Mouse (Mus musculus) hindbrain, embryonic 16.5 days (tissue): ENCODE results near the gene Tnr. TPM values are rescaled to one million over a fixed set of nuclear protein-coding genes. Genes with fewer than 3 reads are reported as not detected.
A peak's percentile ranks its signal among the peaks of the same experiment; 100 is the strongest.

ENCODE experiments used
- ATAC-seq: fragments of 200-750 bp; cut with Nextera tagmentation; 2 replicates; pipeline ENCODE4 v1.8.0; 2017; ENCODE audit warnings: moderate TSS enrichment, moderate library complexity
- H3K27ac ChIP-seq: fragments of 300-500 bp; sonication (generic); 2 replicates; pipeline ENCODE4 v1.5.1; 2014; ENCODE audit warnings: low read depth, mild to moderate bottlenecking, control low read depth, low read length, moderate library complexity
- H3K27me3 ChIP-seq: fragments of 300-500 bp; sonication (generic); replicated peaks from 2 replicates; pipeline ENCODE4 v1.6.1; 2014; ENCODE audit warnings: low read length; ENCODE audit not compliant: control insufficient read depth, insufficient read depth
- H3K36me3 ChIP-seq: fragments of 300-500 bp; sonication (generic); 2 replicates; pipeline ENCODE4 v1.6.1; 2014; ENCODE audit warnings: mild to moderate bottlenecking, low read length, moderate library complexity, mixed read lengths; ENCODE audit not compliant: control insufficient read depth, insufficient read depth
- H3K4me1 ChIP-seq: fragments of 300-500 bp; sonication (generic); 2 replicates; pipeline ENCODE4 v1.6.1; 2014; ENCODE audit warnings: low read depth, low read length; ENCODE audit not compliant: control insufficient read depth, insufficient read depth
- H3K4me2 ChIP-seq: fragments of 300-500 bp; sonication (generic); 2 replicates; pipeline ENCODE4 v1.6.1; 2014; ENCODE audit warnings: mild to moderate bottlenecking, low read length, control low read depth, moderate library complexity
- H3K4me3 ChIP-seq: fragments of 300-500 bp; sonication (generic); 2 replicates; pipeline ENCODE4 v1.5.1; 2014; ENCODE audit warnings: mild to moderate bottlenecking, low read length, control low read depth, moderate library complexity
- H3K9ac ChIP-seq: fragments of 300-500 bp; sonication (generic); 2 replicates; pipeline ENCODE4 v1.6.1; 2014; ENCODE audit warnings: low read depth, mild to moderate bottlenecking, control low read depth, low read length, moderate library complexity
- H3K9me3 ChIP-seq: fragments of 300-500 bp; sonication (generic); 2 replicates; pipeline ENCODE4 v1.6.1; 2014; ENCODE audit warnings: mild to moderate bottlenecking, low read length, moderate library complexity; ENCODE audit not compliant: control insufficient read depth
- WGBS: fragments of 180-500 bp; shearing (Covaris S2); extraction: QIAGEN DNeasy Blood & Tissue Kit; methylation state at CpG from one replicate; pipeline ENCODE4 v1.1.7; 2014; 5-methylcytosine and 5-hydroxymethylcytosine counted together
- polyA plus RNA-seq: library from polyadenylated mRNA; unstranded; fragments of >200 nt; fragmentation: Nextera tagmentation; extraction: Ambion mirVana; gene quantifications from 2 replicates; pipeline ENCODE4 v1.2.1, GENCODE M21; 2015

Tnr gene
- polyA plus RNA-seq, 1 experiment from 2014 or later = 5.6 TPM

DNA sequence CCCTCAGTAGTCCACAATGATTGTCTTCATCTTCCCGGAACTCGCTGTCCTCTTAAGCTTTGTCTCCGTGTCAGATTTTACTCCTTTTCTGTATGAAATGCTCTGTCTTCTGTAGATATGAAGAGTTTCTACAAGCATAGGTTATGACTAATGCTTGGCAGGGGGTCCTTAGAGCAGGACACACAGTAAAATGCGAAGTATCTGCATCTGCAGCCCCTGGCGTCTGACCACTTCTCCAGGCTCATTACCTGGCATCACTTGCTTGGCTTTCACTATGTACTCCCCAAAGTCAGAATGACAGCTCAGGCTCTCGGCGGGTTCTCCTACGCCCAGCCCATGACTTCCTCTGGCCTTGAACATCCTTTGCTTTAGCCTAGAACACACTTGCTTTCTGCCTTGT, 147.6 kb downstream of the Tnr start:
- H3K9ac ChIP-seq = no peak overlapping the region
- peak overlapping the region; percentile 46 for H3K4me2 ChIP-seq
- no peaks in the 10 kb centered on the region for H3K36me3 ChIP-seq
- 56% methylated on average over 8 of the region's 8 CpGs for WGBS
- H3K9me3 ChIP-seq = no peaks in the 10 kb centered on the region
- peaks cover 9% of the 10 kb centered on the region for H3K4me1 ChIP-seq
- H3K27ac ChIP-seq = 0 out of 2 replicates have a peak overlapping the region, but pooled peaks have one; percentile 0
- no peak overlapping the region for H3K4me3 ChIP-seq
- no peak; the same call in 1 of the 2 replicates for ATAC-seq
- H3K27me3 ChIP-seq = no peaks in the 10 kb centered on the region

DNA sequence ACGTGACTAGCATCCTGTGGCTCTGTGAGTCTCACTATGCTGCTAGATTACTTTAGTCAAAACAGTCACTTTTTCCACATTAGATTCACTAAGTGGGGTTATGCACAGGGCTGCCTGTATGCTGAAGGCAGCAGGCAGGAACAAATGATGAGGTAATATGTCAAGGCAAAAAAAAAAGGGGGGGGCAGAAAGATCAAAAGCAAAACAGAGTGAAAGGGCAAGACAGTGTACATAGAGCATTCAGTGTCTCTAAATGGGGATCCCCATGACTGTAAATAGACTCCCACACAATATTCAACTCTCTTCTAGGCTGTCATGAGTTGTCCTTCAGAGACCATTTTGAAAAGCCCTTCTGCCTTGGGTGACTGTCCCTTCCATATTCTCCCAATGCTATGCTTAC, 150.7 kb downstream of the Tnr start:
- Histone ChIP-seq H3K4me3 (no peak overlapping the region), H3K9me3 (no peaks in the 10 kb centered on the region), H3K9ac (no peak overlapping the region), H3K4me2 (no peak overlapping the region), H3K27ac (no peak overlapping the region), H3K36me3 (no peaks in the 10 kb centered on the region), H3K27me3 (no peaks in the 10 kb centered on the region), H3K4me1 (peaks cover 9% of the 10 kb centered on the region)
- no peak for ATAC-seq
- 72% methylated on average over 1 of the region's 1 CpGs for WGBS

DNA sequence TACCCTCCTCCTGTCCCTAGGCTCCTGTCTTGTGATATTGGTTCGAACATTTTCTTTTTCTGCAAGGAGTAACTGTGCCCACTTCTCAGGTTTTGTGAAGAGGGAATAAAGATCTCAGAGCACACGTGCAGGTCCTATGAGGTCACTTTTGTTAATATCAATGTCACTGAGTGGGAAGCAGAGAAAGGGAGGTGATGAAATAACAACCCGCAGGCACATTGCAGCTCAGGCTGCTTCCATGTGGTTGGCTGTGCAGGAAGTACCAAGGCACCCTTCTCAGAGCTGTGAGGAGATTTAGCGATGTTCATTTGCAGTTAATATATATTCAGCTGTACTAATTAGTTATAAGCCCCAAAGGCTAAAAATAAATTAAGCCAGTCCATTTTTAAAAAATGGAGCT, 151.9 kb downstream of the Tnr start:
- no peak overlapping the region for H3K4me3 ChIP-seq
- 61% methylated on average over 4 of the region's 4 CpGs for WGBS
- no peaks in the 10 kb centered on the region for H3K9me3 ChIP-seq
- H3K9ac ChIP-seq = no peak overlapping the region
- no peak overlapping the region for H3K27ac ChIP-seq
- no peak overlapping the region for H3K4me2 ChIP-seq
- ATAC-seq = 0 out of 2 replicates have a peak, but pooled peaks have one; percentile 15
- H3K36me3 ChIP-seq = no peaks in the 10 kb centered on the region
- peaks cover 6% of the 10 kb centered on the region for H3K4me1 ChIP-seq
- no peaks in the 10 kb centered on the region for H3K27me3 ChIP-seq

DNA sequence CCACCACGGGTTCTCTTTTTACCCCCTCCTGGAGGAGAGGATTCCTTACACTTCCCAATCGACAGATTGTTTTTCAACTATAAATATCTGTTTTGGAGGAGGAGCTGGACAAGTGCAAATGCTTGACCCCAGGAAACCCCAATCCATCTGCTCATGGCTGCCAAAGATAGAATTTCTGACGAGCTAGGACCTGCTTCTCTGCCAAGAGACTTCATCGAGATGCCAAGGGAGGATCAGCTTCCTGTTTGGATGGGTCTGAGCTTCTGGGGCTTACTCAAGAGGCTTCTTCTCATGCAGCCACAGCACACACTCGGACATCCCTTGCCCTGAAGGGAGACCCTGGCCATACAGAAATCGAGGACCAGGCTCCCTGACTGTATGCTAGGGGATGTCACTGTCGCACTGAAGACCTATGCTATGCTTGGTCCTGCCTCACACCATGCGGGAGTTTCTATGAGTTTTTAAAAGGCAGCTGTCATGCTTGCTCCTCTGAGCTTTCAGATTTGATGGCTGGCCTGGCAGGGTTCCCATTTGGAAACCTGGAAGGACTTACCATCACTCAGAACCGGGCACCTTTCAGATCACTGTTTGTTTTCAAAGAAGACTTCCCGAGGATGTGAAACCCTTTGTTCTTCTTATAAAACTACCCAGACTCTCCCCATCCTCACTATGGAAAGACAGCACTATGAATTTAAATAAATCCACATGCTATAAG, 154.8 kb downstream of the Tnr start:
- Histone ChIP-seq H3K4me3 (no peak overlapping the region), H3K9ac (no peak overlapping the region), H3K9me3 (no peaks in the 10 kb centered on the region), H3K27me3 (no peaks in the 10 kb centered on the region), H3K36me3 (no peaks in the 10 kb centered on the region), H3K4me1 (no peaks in the 10 kb centered on the region; the same call in 1 of the 2 replicates), H3K4me2 (no peak overlapping the region), H3K27ac (no peak overlapping the region)
- WGBS = 58% methylated on average over 10 of the region's 10 CpGs
- ATAC-seq = no peak

DNA sequence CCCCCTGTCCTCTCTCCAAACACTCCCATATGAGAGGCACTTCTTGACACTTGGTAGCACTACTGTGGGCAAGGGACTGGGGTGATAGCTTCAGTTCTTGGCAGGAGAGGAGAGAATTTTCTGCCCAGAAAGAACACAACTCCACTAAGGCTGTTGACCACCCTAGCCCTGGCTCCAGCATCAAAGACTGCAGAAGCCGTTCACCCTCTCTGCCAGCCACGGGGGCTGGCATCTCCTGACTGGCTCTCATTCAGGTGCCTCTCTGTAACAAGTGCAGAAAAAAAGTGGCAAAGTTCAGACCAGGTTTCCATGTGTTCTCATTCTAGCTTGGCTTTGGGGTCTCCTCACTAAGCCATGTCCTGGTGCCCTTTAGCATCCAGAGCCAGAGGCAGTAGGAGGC, 157.7 kb downstream of the Tnr start:
- Histone ChIP-seq H3K9me3 (no peaks in the 10 kb centered on the region), H3K27ac (no peak overlapping the region), H3K27me3 (no peaks in the 10 kb centered on the region), H3K4me1 (peaks cover 1% of the 10 kb centered on the region), H3K4me2 (no peak overlapping the region), H3K9ac (no peak overlapping the region), H3K36me3 (no peaks in the 10 kb centered on the region), H3K4me3 (no peak overlapping the region)
- no peak for ATAC-seq
- 69% methylated on average over 2 of the region's 2 CpGs for WGBS

DNA sequence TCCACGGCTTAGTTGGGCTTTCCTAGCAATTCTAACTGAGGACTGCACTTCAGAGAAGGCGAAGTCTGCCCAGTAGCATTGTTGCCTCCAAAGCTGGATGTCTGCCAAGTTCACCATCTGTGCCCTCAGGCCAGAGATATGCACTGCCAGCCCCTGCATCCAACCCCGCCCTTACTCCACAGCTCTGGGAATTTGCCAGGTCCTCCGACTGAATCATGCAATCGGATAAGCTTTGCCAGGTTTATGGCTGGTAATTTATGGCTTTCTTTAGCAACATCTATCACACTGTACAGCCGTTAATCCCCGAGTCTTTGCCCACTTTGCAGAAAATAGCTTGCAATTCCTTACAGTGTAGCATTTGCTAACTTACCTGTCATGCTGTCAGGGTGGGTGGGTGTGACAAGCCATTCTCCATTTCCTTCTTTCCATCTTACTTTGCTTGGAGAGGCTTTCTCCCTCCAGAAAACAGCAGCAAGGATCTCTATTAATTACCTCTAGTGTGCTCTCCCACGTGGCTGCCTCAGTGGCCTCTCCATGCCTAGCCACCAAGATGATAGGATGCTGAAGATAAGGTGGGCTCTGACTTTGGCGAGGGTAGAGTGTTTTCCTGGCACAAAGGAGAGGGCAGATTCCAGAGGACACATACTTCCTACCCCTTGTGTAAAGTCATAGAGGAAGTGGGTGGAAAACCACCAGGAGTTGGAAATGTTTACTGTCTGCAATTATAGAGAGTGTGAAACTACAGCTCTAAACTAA, 163.1 kb downstream of the Tnr start:
- no peaks in the 10 kb centered on the region for H3K36me3 ChIP-seq
- no peak overlapping the region for H3K9ac ChIP-seq
- no peak overlapping the region for H3K4me2 ChIP-seq
- ATAC-seq = peak; percentile 88
- H3K4me1 ChIP-seq = peaks cover 2% of the 10 kb centered on the region
- H3K9me3 ChIP-seq = no peaks in the 10 kb centered on the region
- H3K27ac ChIP-seq = no peak overlapping the region
- H3K27me3 ChIP-seq = no peaks in the 10 kb centered on the region
- 19% methylated on average over 9 of the region's 9 CpGs for WGBS
- no peak overlapping the region for H3K4me3 ChIP-seq

DNA sequence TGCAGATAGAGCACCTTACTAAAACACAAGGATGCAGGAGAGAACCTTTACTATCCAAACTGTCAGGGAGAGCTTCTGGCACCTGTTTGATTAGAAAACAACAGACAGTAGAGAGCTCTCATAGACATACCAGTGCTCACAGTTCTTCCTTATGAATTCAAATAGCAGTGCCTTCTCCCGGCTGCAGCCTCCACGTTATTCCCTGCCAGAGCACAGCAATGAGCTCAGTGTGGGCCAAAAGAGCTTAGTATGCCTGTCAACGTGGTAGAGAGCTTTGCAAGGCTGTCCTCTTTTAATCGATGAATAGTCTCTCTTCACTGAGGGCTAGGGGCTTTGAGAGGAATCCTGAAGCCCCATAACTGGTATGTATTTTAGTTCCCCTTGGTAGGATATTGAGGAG, 173.1 kb downstream of the Tnr start:
- Histone ChIP-seq H3K4me1 (no peaks in the 10 kb centered on the region; the same call in none of the 2 replicates), H3K4me2 (no peak overlapping the region), H3K27ac (no peak overlapping the region), H3K9me3 (no peaks in the 10 kb centered on the region), H3K9ac (no peak overlapping the region), H3K27me3 (no peaks in the 10 kb centered on the region), H3K36me3 (no peaks in the 10 kb centered on the region), H3K4me3 (no peak overlapping the region)
- ATAC-seq = peak; percentile 63
- 48% methylated on average over 4 of the region's 4 CpGs for WGBS

DNA sequence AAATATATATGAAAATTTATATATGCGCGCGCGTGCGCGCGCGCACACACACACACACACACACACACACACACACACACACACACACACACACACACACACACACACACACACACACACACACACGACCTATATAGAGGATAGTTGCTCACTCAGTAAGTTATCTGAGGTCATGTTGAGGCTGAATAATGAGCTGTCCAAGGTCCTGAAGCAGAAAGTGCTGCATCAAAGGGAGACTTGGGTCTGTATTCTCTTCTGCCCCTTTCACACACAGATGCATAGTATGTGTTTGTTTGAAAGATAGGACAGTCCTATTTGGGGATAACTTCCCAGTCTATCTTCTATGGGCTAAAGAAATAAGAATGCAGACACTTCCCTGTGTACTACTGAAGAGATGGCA, 178.5 kb downstream of the Tnr start:
- 77% methylated on average over 9 of the region's 9 CpGs for WGBS
- H3K36me3 ChIP-seq = no peaks in the 10 kb centered on the region
- no peak for ATAC-seq

DNA sequence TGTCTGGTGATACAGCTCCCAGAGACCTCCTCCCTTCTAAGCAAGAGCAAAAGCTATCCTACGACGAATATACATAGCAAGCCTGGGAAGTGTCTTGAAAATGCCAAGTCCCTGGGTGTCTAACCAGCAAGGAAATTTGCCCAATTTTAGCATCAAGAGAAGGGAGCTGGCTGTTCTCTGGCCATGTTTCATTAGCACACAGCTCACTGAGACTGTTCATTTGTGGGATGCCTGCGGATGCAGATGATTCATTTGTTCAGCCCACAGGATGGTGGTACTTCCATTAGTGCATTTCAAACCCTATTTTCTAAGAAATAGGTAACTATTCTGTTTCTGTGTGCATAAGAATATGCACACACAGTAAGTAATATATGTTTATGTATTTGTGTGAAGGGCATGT, 181.4 kb downstream of the Tnr start:
- no peaks in the 10 kb centered on the region for H3K9me3 ChIP-seq
- H3K36me3 ChIP-seq = no peaks in the 10 kb centered on the region
- no peak overlapping the region for H3K4me3 ChIP-seq
- 74% methylated on average over 3 of the region's 3 CpGs for WGBS
- ATAC-seq = no peak
- H3K27ac ChIP-seq = no peak overlapping the region
- H3K9ac ChIP-seq = no peak overlapping the region
- no peak overlapping the region for H3K4me2 ChIP-seq
- H3K27me3 ChIP-seq = no peaks in the 10 kb centered on the region
- H3K4me1 ChIP-seq = no peaks in the 10 kb centered on the region

More for the DNA sequence above, 178.5 kb downstream of the Tnr start:
- H3K4me2 ChIP-seq = no peak overlapping the region
- H3K9me3 ChIP-seq = no peaks in the 10 kb centered on the region
- H3K4me1 ChIP-seq = no peaks in the 10 kb centered on the region; the same call in 1 of the 2 replicates
- H3K9ac ChIP-seq = no peak overlapping the region
- H3K27me3 ChIP-seq = no peaks in the 10 kb centered on the region
- H3K27ac ChIP-seq = no peak overlapping the region
- no peak overlapping the region for H3K4me3 ChIP-seq
